Mouse (Mus musculus) adrenal gland, postnatal 36 days (tissue): ENCODE measurements at regions not wholly inside any gene's neighbourhood (a gene's known extent, or its start where the extent isn't known, plus 50 kb on each side); places are given as distances from the start of the nearest gene placed in this dataset.

Source experiments
- DNase-seq, 2 experiments: peaks; one replicate each; pipeline ENCODE4 v3.0.0; 2021; ENCODE audit warnings: mixed read lengths in 1 of 2

DNA sequence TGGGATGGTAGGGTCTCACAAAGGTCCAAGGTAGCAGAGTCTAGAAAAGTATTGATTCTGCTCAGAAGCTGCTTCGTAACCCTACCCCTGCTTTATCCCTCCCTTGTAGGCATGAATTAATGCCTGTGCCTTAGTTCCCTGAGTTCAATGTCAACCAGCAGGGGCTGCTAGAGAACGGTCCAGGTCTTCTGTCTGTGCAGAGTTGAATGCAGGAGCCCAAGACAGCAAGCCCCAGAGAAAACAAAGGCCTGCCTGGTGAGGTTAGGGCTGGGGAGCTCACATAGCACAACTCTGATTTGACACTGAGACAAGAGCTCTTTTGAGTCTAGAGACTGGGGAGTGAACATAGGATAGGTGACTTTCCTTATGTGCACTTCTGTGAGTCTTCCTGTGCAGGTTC, 56.6 kb downstream of the Olig3 start:
- DNase-seq, result peak in 1 of 2 experiments; percentile 6

DNA sequence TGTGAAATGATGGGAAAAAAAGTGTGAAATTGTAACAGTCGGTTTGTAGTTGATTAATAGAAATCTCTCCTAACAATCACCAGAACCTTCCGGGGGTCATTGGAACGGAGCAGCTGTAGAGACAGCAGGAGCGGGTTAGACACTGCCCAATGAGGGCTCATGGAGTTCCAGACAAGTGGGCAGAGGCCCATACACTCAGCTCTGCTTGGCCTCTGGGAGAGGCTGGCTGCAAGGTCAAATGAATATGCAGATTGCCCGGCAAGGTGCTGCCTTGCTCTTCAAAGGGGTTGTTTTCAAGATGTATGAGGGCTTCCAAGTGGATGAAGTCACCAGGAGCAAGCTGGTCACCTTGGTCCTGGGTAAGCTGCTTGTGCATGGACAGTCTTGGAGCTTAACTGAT, 57.6 kb downstream of the Olig3 start:
- DNase-seq, result no peak

DNA sequence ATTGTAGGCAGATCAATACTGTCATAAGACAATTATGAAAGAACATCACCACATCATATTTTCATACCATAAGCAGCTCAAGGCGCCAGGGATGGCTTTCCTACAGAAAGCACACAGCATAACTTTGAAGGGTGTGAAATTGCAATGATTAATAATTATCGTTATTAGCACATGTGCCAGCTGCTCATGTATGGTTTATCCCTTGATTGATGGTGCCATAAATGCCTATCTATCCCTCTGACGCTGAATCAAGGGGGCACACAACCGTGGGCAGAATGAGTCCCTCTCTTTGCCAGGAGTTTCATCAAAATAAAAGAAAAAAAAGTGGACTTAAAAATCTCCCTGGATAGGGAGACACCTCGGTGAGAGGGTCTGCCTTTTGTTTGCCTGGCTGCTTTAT, 58.5 kb downstream of the Olig3 start:
- no peak for DNase-seq

DNA sequence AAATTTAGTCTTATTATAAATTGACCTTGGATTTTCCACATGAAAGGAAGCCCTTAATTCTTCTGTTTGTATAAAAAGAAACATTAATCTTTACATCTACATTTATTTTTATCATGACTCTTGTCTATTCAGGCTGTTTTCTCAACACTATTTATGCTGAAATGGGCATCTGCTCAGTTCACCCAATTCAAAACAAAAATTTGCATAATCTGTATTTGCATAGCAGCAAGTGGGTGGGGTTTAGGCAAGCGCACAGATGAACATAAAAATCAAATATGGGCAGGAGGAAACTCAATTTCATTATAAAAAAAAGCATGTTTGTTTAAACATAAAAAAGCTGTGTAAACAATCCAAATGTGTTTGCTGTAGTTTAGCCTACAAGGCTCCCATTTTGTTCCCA, 67.7 kb downstream of the Olig3 start:
- DNase-seq, result no peak

DNA sequence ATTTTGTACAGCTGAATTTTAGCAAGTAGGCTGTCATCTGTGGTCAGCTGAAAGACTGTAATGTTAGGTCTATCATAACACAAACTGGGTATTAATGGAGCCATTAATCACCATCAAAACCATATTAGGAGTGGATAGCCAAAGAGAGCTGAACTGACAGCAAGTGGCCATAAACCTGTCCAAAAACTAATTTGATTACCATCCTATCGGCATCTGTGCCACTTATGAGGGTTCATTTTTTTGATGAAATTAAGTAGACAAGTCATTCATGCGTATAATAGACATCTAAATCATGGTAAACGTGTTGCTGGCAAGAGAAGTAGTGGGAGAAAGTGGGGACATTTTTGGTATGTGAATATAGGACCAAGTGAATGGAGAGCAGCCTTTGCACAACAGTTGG, 68.6 kb downstream of the Olig3 start:
- no peak for DNase-seq

DNA sequence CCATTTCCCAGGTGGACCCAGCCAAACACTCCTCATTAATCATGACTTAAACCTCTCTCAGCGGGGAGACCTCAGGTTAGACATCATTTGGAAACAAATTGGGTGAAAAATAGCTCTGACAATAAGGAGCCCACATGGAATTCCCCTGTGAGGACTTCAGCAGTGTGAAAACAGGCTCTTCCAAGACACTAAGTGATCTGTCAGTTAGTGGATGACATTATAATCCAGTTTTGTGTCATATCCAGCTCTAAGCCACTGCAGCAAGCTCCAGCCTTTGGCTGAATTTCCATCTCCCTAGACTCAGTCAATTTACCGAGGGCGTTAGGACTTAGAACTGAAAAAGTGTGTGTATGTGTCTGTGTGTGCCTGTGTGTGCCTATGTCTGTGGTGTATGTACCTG, 70.5 kb downstream of the Olig3 start:
- DNase-seq, result no peak

DNA sequence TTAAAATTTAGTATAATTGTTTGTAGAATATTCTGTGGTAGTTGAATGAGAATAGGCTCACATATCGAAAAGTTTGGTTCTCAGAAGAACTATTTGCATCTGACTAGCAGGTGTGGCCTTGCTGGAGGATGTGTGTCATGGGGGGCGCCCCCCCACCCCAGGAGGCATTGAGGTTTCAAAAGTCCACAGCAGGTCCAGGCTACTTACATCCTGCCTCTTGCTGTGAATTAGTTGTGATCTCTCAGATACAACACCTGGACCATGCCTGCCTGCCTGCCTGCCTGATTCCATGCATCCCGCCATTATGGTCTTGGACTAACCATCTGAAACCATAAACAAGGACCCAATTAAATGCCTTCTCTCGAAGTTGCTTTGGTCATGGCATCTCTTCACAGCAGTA, 76.2 kb downstream of the Olig3 start:
- no peak for DNase-seq

DNA sequence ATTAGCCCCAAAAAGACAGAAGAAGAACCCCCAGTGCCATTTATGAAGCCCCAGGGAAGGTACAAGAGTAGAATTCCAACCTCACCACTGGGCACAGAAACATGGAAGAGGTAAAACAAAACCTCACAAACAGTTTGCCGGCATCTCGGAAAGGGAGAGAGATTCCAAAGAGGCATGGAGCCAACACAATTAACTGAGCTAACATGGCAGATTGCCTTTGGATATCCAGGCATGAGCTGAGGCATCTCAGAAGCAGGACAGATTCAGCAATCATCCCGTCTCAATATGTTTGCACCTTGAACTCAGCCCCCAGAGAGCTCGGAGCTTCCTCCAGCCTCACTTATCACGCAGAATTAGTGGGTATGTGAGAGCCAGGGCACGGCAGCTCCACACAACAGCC, 78.3 kb downstream of the Olig3 start:
- no peak for DNase-seq

DNA sequence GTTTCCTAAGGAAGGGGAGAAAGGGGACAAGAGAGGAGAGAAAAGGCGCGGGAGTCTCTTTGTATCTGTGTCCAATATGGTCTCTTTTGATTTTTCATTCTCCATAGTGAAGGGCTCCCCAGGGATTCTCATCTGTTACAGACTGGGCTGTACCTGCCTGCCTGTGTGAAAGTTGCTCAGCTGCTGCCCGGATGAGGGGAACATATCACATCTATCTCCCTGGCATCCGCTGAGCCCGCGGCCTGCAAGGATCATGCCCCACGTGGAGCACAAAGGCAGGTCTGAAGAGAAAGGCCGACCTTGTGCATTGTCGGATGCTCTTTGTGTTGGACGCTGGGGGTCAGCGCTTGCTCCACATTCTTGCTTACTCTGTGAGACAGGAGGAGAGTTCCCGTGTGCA, 85.5 kb downstream of the Olig3 start:
- peak in 1 of 2 experiments; percentile 11 for DNase-seq

DNA sequence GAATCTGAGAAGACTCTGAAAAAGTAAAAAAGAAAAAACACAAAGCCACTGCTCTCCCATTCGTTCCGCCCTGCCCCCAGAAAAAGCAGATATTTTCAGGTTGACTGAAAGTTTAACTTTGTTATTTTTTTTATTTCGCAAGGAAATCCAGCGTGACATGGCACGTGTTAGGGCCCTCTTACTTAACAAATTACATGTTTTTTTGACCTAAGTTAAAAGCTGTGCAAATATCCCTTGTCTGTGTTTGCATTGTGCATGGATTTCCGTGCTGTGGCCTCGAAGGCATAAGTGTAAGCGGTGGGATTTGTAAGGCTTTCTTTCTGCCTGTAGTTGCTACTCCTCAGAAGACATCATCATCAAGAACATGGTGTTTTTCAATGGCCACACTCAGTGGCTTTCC, 87.2 kb downstream of the Olig3 start:
- DNase-seq, result no peak

DNA sequence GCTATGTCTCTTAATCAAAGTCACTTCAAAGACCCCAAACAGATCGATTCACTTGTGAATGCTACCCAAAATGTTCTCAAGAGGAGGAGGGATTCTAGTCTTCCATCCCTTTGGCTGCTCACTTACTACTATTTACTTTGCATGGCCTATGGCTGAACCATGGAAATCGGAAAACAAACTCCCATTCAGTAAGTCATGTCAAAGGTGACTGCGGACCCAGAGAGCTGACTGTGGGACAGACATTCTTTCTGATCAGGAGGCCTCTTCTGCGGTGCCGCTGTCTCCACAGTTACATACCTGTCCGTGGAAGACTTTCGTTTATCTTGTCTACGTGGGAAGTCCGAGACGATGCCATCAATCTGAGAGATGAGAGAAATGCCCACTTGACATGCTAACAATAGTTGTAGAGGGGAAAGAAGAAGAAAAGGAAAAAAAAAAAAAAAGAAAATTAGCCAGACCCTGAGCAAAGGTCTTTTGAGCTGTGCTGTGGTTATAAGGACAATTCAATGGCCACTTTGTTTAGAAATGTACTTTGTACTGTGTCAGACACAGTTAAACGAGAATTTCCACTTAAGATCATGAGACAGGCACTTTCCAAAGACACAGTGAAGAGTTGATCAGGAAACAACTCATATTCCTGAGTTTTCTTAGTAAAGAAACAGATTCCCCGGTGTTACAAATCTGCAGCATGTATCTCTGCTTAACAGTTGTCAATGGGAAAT, 92.7 kb downstream of the Olig3 start:
- no peak for DNase-seq

DNA sequence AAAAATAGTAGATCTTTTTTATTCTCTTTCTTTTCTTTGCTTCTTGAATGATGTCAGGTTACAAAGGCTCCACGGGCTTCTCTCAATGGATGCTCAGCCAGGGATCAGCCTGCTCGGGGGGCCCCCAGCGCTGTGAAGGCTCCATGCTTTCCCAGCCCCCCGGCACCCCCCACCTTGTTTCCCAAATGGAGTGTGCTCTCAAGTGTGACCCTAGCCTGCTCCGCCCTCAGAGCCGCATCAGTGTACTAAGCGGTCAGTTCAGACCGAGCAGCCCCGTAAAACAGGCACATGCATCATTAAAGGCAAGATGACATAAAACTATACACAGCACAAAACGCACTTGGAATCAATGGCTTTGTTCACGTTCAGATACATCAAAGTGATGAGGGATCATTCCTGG, 102.7 kb downstream of the Olig3 start:
- no peak for DNase-seq

DNA sequence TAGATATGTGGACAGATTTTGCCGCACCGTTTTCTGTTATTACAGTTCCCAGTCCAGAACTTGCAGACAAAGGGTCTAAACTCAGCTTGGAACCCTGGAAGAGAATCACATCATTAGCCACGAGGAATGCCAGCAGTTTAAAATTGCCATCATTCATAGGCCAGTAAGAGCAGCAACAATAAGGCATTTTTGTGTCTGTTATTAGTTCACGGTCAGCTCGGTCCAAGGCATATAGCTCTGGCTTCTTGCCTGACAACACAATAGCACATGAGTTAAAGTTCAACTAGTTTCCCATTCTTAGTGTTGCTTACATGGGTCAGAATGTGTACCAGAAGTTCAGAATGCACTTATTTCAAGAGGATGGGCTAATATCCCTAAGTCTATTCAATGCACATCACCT, 103.4 kb downstream of the Olig3 start:
- no peak for DNase-seq

DNA sequence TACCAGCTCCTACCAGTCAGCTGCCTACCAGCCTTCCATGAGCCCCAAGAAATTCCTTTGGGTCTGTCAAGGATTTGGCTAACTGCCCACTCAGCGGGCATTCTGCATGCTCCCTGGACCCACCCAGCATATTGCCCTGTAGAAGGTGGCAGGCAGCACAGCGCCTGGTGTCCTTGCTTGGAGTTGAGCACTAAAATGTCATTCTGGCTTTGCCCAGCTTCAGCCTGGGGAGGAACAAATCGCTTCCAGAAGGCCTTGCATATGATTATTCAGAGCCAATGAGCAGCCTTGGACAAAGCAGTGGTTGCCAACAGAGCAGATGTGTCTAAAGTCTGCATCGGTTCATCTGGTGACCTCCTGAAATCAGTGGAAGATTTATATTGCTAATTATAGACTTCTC, 103.8 kb downstream of the Olig3 start:
- DNase-seq, result no peak

DNA sequence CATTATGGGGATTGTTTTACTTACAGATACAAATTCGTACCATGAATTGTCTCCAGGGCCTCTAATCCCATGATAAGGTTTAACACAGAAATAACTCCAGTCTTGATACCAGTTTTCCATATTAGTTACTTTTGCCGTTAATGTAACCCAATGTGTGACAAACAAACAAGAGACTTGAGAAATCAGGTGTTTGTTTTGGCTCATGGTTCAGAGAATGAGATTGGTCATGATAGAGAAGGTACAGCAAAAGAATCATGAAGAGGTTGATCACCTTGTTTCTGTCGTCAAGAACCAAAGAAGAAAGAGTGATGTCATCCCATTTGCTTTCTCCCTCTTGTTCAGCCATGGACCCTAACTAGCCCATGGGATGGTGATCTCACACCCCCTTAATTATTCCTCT, 107.5 kb downstream of the Olig3 start:
- no peak for DNase-seq

DNA sequence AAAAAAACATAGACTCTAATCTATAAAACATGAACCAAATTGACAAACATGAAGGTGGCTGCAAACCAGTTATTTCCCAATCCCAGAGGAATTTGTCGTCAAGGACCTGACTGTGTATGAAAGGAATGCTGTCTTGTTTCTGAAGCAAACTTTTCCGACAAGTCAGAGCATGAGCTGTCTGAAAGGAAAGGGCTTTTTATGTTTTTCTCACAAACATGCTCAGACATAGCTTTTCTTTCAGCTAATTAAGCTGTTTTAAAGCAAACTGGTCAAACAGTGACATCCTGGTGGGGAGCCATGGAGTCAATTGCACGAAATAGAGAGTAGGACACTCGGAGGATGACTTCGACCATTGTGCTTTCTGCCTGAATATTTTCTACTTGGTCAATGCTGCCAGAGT, 108.2 kb downstream of the Olig3 start:
- DNase-seq, result no peak

DNA sequence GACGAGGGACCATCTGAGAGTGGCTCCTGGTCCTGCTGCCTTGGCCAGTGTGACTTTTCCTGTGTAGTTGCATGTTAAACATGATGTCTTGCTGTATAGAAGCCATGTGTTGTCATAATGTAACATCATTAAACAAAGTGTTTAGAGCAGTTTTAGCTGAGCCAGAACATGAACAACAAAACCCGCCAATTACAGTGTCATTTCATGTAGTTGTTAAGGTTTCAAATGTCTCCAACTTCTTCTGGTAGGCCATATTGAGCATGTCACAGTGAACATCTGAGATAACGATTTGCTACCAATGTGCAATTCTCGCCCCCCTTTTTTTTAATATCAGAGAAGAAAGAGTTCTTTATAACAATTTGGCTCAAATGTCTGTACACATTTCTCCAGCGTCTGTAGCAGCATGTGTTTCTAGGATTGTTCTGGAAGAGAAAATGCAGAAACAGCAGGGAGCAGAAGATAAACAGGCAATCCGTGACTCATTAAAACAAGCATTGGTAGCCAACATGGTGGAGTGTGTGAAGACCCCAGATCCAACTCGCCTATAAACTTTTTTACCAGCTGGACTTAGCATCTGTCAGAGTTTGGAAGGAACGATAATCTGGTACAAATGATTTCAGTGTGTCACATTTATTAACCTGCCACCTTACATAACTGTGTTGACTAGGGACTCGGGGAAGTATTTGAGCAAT, 115.2 kb downstream of the Olig3 start:
- no peak for DNase-seq

DNA sequence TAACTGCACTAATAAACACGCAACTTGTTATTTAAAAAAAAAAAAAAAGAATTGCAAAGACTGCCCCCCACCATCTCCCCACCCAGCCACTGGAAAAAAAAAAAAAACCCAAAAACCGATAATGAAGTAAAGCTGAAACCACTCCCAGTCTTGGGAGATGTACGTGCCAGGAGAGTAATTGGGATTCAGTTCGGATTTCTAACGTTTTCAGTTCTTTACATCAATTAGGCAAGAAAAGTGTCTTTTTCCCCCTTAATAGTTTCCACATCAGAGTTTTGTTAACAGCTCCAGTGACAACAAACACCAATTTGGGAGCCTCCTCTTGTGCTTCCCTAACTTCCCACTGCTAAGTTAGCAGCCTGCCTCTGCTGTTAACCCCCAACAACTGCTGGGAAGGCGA, 115.7 kb downstream of the Olig3 start:
- no peak for DNase-seq

DNA sequence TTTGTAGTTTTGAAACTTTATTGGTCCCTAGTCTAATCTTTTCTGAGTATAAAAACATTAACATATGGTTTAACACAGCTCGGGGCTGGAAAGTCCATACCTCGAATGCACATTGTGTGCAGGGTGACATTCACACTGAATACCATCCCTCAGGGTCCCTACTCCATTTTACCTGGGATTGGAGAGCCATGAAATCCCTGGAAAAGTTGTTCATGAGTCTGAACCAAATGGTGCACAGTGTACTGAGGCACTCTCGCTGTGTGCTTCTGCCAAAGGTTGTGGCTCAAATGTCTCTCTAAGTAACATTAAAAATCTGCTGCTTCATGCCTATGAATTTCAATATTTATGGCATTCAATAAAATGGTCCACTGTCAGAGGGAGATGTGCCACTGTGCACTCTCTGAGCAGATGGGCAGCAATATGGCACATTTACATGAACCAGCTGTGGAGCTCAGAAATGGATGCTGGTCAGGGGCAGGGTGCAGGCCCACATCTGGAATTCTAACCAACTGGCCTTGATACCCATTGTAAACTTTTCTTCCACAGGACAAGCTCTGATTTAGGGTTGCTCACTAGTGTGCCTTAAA, 116.7 kb downstream of the Olig3 start:
- DNase-seq, result no peak

DNA sequence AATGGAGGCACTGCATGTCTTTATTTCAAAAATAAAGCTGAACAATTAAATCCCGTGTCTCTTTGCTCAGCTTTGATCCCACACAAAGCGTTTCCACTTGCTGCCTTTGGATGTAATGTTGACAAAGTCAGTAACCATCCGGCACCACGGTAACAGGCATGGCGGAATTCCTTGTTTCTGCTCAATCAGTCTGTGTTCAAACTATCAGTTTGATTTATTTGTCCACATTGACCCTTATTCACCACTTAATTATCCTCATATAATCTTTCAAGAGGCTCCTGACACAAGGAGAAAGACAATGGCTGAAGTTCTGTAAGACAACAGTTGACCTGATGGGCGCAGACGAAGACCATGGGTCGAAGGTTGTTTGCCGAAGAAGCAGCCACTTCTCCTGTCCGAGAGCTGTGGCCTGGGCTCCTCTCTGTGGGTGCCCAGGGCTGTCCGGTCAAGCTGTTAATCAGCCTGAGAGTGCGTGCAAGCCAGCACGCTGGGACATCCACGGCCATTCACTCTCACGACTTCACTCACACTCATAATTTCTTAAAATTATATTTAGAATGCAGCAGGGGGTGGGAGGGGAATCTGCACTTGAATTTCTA, 106.1 kb upstream of the Ifngr1 start:
- no peak for DNase-seq

DNA sequence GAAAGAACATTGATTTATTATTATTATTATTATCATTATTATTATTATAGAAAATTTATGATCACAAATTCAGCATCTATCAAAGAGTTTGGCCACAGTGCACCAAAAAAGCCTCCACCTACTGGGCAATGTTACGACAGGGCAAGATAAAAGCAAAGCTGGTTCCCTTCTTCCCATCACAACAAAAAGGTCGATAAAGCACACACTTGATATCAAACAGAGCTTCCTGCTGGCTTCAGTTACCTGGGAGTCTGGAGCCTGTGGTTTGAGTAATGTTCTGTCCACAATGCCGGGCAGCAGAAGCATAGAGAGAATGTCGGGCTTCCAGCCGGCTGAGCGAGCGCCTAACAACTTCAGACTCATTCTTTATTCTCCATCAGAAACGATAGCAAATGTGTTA, 101.2 kb upstream of the Ifngr1 start:
- no peak for DNase-seq

DNA sequence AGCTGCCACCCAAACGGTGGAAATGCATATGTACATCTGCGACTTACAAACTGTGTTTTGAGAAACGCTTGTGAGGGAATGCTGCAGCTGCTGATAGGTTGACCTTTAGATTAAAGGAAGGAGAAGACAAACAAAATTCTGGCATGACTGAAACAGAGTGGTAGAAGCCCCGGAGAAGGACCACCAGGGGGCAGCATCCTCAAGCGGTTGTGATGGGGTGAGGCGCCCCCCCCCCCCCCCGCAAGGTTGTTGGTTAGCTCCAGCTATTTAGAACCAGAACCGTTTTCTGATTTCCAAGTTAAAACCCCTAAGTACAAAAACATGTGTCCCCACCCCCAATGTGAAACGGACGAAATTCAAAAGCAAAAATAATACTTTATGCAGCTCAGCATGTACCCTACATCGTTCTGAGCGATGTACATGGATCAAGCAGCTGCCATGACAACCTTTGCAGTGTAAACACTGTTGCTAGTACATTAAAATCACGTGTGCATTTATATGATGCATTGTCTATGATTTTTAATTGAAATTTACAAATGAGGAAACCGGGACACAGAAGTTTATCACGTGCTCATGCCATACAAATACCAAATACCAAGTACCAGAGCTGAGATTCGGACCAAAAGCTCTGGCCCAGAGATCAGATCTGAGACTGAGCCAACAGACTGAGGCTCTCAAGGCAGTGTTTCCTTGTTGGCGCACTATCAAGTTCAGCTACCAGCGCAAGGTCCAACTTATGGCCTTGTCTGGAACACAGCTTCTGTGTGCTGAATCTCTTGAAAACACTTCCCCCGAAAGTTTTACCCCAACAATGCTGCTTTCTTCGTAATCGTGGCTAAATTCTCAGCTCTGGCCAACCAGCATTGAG, 100.0 kb upstream of the Ifngr1 start:
- DNase-seq, result peak; percentile 73 to 85
